Comparison of ENCODE assay signal across 30 mouse cellular contexts in genomic region chr4:62383207-62383606, GRCm38 (mm10). TPM values are rescaled to one million over a fixed set of nuclear protein-coding genes. Genes with fewer than 3 reads are reported as not detected.
DNase-seq lines count a peak whose midpoint lies in the region; ATAC-seq and TF ChIP-seq lines count a peak whose summit lies in the region.
"Had no signal": no experiment of that assay in that cellular context is flagged by ENCODE, and none has a peak within 500 bp of the region (broad histone marks: within the 10 kb centered on the region; RNA-seq: fewer than 3 reads in every experiment).

No protein-coding gene starts in this region.

- DNase-seq in liver (no peak), MEL (ENCODE audit: low read depth, low spot score) (peak; percentile 23)
- DNase-seq in cerebellum, postnatal 10 days, result no peak
- DNase-seq: adrenal gland, adult 8-10 months; adrenal gland, postnatal 25 days; B cell, adult 2 months; cerebellum, adult 11-12 months; cerebellum, adult 8-10 months; cerebellum, postnatal 14 days; forebrain, postnatal 0 days; gastrocnemius, adult 2 months; gastrocnemius, postnatal 14 days; heart, adult 11 months had no signal

- H3K4me3 ChIP-seq in liver, embryonic 15.5 days (replicated peaks), result no peak overlapping the region
- no peak overlapping the region for H3K4me3 ChIP-seq in MEL (ENCODE audit: control insufficient read depth in 1 of 2, insufficient read depth in 1 of 2, low read depth in 2 of 2, low read length in 2 of 2)
- H3K4me3 ChIP-seq in intestine, postnatal 0 days (ENCODE audit: low read depth, low read length), result no peak overlapping the region
- H3K4me3 ChIP-seq: forebrain, embryonic 10.5 days; forebrain, embryonic 13.5 days; gastrocnemius, adult 2 months; hindbrain, embryonic 12.5 days; hindbrain, embryonic 15.5 days had no signal

- ATAC-seq in liver, embryonic 15.5 days (ENCODE audit: insufficient read depth), result no peak
- ATAC-seq in intestine, postnatal 0 days, result no peak
- no peak for ATAC-seq in monocyte, adult 5-6 weeks (replicated peaks; ENCODE audit: insufficient number of reproducible peaks, low FRiP score, low TSS enrichment, poor library complexity, severe bottlenecking)
- ATAC-seq: activated CD4-positive, CD25-positive, alpha-beta regulatory T cell, adult 4 months; forebrain, embryonic 13.5 days; forebrain, postnatal 0 days had no signal

- no peaks in the 10 kb centered on the region for H3K9me3 ChIP-seq in liver, embryonic 15.5 days (replicated peaks)
- H3K9me3 ChIP-seq in MEL (replicated peaks; ENCODE audit: insufficient read depth, low read length), result no peaks in the 10 kb centered on the region
- H3K9me3 ChIP-seq in intestine, postnatal 0 days (ENCODE audit: control insufficient read depth), result no peaks in the 10 kb centered on the region
- H3K9me3 ChIP-seq: forebrain, embryonic 10.5 days; forebrain, embryonic 13.5 days; hindbrain, embryonic 12.5 days; hindbrain, embryonic 15.5 days had no signal

- H3K4me1 ChIP-seq in liver, embryonic 15.5 days (replicated peaks), result peaks cover 46% of the 10 kb centered on the region
- peaks cover 10 to 14% of the 10 kb centered on the region in 2 experiments for H3K4me1 ChIP-seq in MEL (ENCODE audit: control insufficient read depth in 1 of 2, insufficient read depth in 2 of 2, low read length in 2 of 2)
- peaks cover 3% of the 10 kb centered on the region; the same call in 1 of the 2 replicates for H3K4me1 ChIP-seq in intestine, postnatal 0 days (replicated peaks; ENCODE audit: control insufficient read depth, insufficient read depth, low read length)
- H3K4me1 ChIP-seq: hindbrain, embryonic 15.5 days had no signal

- H3K4me2 ChIP-seq in liver, embryonic 15.5 days, result 0 out of 2 replicates have a peak overlapping the region, but pooled peaks have one; percentile 29
- H3K4me2 ChIP-seq in intestine, postnatal 0 days (replicated peaks; ENCODE audit: low read depth), result peak overlapping the region; percentile 14; the same call in 1 of the 2 replicates
- H3K4me2 ChIP-seq: forebrain, embryonic 13.5 days; heart, embryonic 11.5 days; hindbrain, embryonic 12.5 days; hindbrain, embryonic 15.5 days had no signal

- peaks cover 26% of the 10 kb centered on the region for H3K36me3 ChIP-seq in liver, embryonic 15.5 days (replicated peaks)
- peaks cover 9 to 22% of the 10 kb centered on the region in 2 experiments; a peak in 3 of 4 replicates for H3K36me3 ChIP-seq in MEL (ENCODE audit: control insufficient read depth in 1 of 2, insufficient read depth in 2 of 2, low read length in 2 of 2)
- H3K36me3 ChIP-seq in intestine, postnatal 0 days (ENCODE audit: control insufficient read depth, insufficient read depth), result peaks cover 17% of the 10 kb centered on the region

- TF ChIP-seq POLR2A in MEL (IDR thresholded peaks at IDR 0.05; ENCODE audit: control insufficient read depth in 1 of 2, insufficient read depth in 1 of 2, low read depth in 1 of 2, low read length in 2 of 2, poor library complexity in 1 of 2), result no peak

- no peak for TF ChIP-seq RAD21 in MEL (IDR thresholded peaks at IDR 0.05; ENCODE audit: low read depth, low read length)

- H3K9ac ChIP-seq in liver, embryonic 15.5 days, result no peak overlapping the region
- no peak overlapping the region for H3K9ac ChIP-seq in MEL (ENCODE audit: control insufficient read depth, low read depth, low read length, poor library complexity, severe bottlenecking)
- no peak overlapping the region for H3K9ac ChIP-seq in intestine, postnatal 0 days (ENCODE audit: low read depth, low read length)
- H3K9ac ChIP-seq: forebrain, embryonic 13.5 days; forebrain, postnatal 0 days; hindbrain, embryonic 12.5 days; hindbrain, embryonic 15.5 days had no signal

- H3K27me3 ChIP-seq in liver, embryonic 15.5 days, result no peaks in the 10 kb centered on the region
- H3K27me3 ChIP-seq in MEL (ENCODE audit: control insufficient read depth in 1 of 2, insufficient read depth in 2 of 2, low read length in 2 of 2), result no peaks in the 10 kb centered on the region
- no peaks in the 10 kb centered on the region for H3K27me3 ChIP-seq in intestine, postnatal 0 days (replicated peaks; ENCODE audit: control insufficient read depth, insufficient read depth, low read length)
- H3K27me3 ChIP-seq: CH12.LX; forebrain, embryonic 13.5 days; hindbrain, embryonic 12.5 days; hindbrain, embryonic 15.5 days had no signal

- peak; percentile 75 to 81 for TF ChIP-seq EP300 in MEL (IDR thresholded peaks at IDR 0.05; ENCODE audit: low read depth in 1 of 2, low read length in 2 of 2)

- H3K79me2 ChIP-seq in MEL (ENCODE audit: control insufficient read depth, insufficient read depth, low read length, poor library complexity), result no peaks in the 10 kb centered on the region; the same call in 1 of the 2 replicates

- TF ChIP-seq CTCF in MEL (IDR thresholded peaks at IDR 0.05 in 2 of 3, conservative IDR thresholded peaks at IDR 0.05 in 1 of 3; ENCODE audit: control insufficient read depth in 1 of 3, insufficient read depth in 1 of 3, low read depth in 2 of 3, low read length in 3 of 3, poor library complexity in 1 of 3, severe bottlenecking in 1 of 3), result no peak
- TF ChIP-seq CTCF in intestine, postnatal 0 days (IDR thresholded peaks at IDR 0.05; ENCODE audit: low read depth), result no peak

- 0 out of 2 replicates have a peak overlapping the region, but pooled peaks have one; percentile 35 for H3K27ac ChIP-seq in liver, embryonic 15.5 days (replicated peaks)
- peak overlapping the region; percentile 7; the same call in 1 of the 2 replicates for H3K27ac ChIP-seq in MEL (ENCODE audit: control insufficient read depth, low read depth, low read length)
- H3K27ac ChIP-seq in intestine, postnatal 0 days (ENCODE audit: low read depth, low read length), result peak overlapping the region; percentile 82
- H3K27ac ChIP-seq: forebrain, embryonic 10.5 days; forebrain, embryonic 13.5 days; gastrocnemius, adult 2 months; hindbrain, embryonic 12.5 days; hindbrain, embryonic 15.5 days had no signal

- whole genome bisulfite sequencing in liver, embryonic 15.5 days (ENCODE audit: insufficient replicate concordance), result 54% methylated on average over 6 of the region's 6 CpGs
- WGBS in intestine, postnatal 0 days, result 44% methylated on average over 6 of the region's 6 CpGs

TF ChIP-seq in MEL, 35 proteins besides CTCF, POLR2A, EP300 and RAD21 (continues in another document):
- TF ChIP-seq RCOR1 (IDR thresholded peaks at IDR 0.05; ENCODE audit: low read depth, low read length) (0 out of 2 replicates have a peak, but pooled peaks have one; percentile 14), USF1 (IDR thresholded peaks at IDR 0.05; ENCODE audit: low read depth, low read length) (no peak), UBTF (IDR thresholded peaks at IDR 0.05; ENCODE audit: borderline replicate concordance, insufficient read depth, low read depth, low read length) (no peak), KAT2A (conservative IDR thresholded peaks at IDR 0.05; ENCODE audit: low read depth, low read length) (no peak), MAZ (IDR thresholded peaks at IDR 0.05; ENCODE audit: low read depth, low read length) (no peak), MAX (IDR thresholded peaks at IDR 0.05; ENCODE audit: low read length) (no peak), TCF12 (IDR thresholded peaks at IDR 0.05; ENCODE audit: low read depth, low read length) (peak; percentile 74), CHD2 (IDR thresholded peaks at IDR 0.05; ENCODE audit: low read length) (no peak), MXI1 (IDR thresholded peaks at IDR 0.05; ENCODE audit: low read depth, low read length) (0 out of 2 replicates have a peak, but pooled peaks have one; percentile 21), GATA1 (IDR thresholded peaks at IDR 0.05; ENCODE audit: low read depth, low read length) (peak; percentile 62), ETS1 (IDR thresholded peaks at IDR 0.05; ENCODE audit: low read depth, low read length) (peak; percentile 10; the same call in 1 of the 2 replicates)

RNA-seq across cellular contexts. Expression of gene Slc31a1, which starts 22.7 kb away (rescaled TPM):
- polyA plus RNA-seq in liver, embryonic 15.5 days (2015; fragmentation: Nextera tagmentation; extraction: Ambion mirVana), result 51.4 and 57.0 TPM in 2 replicates
- 18.9 and 20.6 TPM in 2 replicates for total RNA-seq in MEL (2012; rRNA removed)
- polyA plus RNA-seq in MEL (2012; ENCODE audit: insufficient read depth in 1 of 2, insufficient read length in 2 of 2, low read depth in 1 of 2, low replicate concordance in 2 of 2, missing spikeins in 1 of 2), result 10 to 100 TPM; 37.5 to 46.5 TPM
- polyA plus RNA-seq in intestine, postnatal 0 days (2015; fragmentation: Nextera tagmentation; extraction: Ambion mirVana), result 133 and 150 TPM in 2 replicates
- total RNA-seq in monocyte, adult 5-6 weeks (2017), result 10.2 to 14.9 TPM (median 13.8 TPM) in 3 replicates

RNA-seq across cellular contexts. Expression of gene Fkbp15, which starts 22.9 kb away (rescaled TPM):
- 14.1 and 15.6 TPM in 2 replicates for polyA plus RNA-seq in liver, embryonic 15.5 days (2015; fragmentation: Nextera tagmentation; extraction: Ambion mirVana)
- total RNA-seq in MEL (2012; rRNA removed), result 21.1 and 23.3 TPM in 2 replicates
- 10 to 100 TPM in 1 of 2 experiments, not detected in 1; 26.5 TPM for polyA plus RNA-seq in MEL (2012; ENCODE audit: insufficient read depth in 1 of 2, insufficient read length in 2 of 2, low read depth in 1 of 2, low replicate concordance in 2 of 2, missing spikeins in 1 of 2)
- 16.9 and 18.3 TPM in 2 replicates for polyA plus RNA-seq in intestine, postnatal 0 days (2015; fragmentation: Nextera tagmentation; extraction: Ambion mirVana)
- total RNA-seq in monocyte, adult 5-6 weeks (2017), result 94.1 to 128 TPM (median 123 TPM) in 3 replicates

RNA-seq across cellular contexts. Expression of gene Cdc26, which starts 25.2 kb away (rescaled TPM):
- polyA plus RNA-seq in liver, embryonic 15.5 days (2015; fragmentation: Nextera tagmentation; extraction: Ambion mirVana), result 53.5 and 57.4 TPM in 2 replicates
- 80.9 and 81.4 TPM in 2 replicates for total RNA-seq in MEL (2012; rRNA removed)
- polyA plus RNA-seq in MEL (2012; ENCODE audit: insufficient read depth in 1 of 2, insufficient read length in 2 of 2, low read depth in 1 of 2, low replicate concordance in 2 of 2, missing spikeins in 1 of 2), result 10 to 100 TPM in 1 of 2 experiments, not detected in 1; 80.4 TPM
- 72.5 and 73.7 TPM in 2 replicates for polyA plus RNA-seq in intestine, postnatal 0 days (2015; fragmentation: Nextera tagmentation; extraction: Ambion mirVana)
- total RNA-seq in monocyte, adult 5-6 weeks (2017), result 40.8 to 57.0 TPM (median 49.4 TPM) in 3 replicates

RNA-seq across cellular contexts. Expression of gene Prpf4, which starts 25.4 kb away (rescaled TPM):
- 9.1 and 9.3 TPM in 2 replicates for polyA plus RNA-seq in liver, embryonic 15.5 days (2015; fragmentation: Nextera tagmentation; extraction: Ambion mirVana)
- 24.4 and 26.9 TPM in 2 replicates for total RNA-seq in MEL (2012; rRNA removed)
- 10 to 100 TPM in 1 of 2 experiments, not detected in 1; 37.9 TPM for polyA plus RNA-seq in MEL (2012; ENCODE audit: insufficient read depth in 1 of 2, insufficient read length in 2 of 2, low read depth in 1 of 2, low replicate concordance in 2 of 2, missing spikeins in 1 of 2)
- 6.9 and 8.0 TPM in 2 replicates for polyA plus RNA-seq in intestine, postnatal 0 days (2015; fragmentation: Nextera tagmentation; extraction: Ambion mirVana)
- total RNA-seq in monocyte, adult 5-6 weeks (2017), result 10.7 to 14.9 TPM (median 11.4 TPM) in 3 replicates

RNA-seq across cellular contexts. Expression of gene Rnf183, which starts 51.8 kb away (rescaled TPM):
- polyA plus RNA-seq in liver, embryonic 15.5 days (2015; fragmentation: Nextera tagmentation; extraction: Ambion mirVana), result not detected in 2 replicates
- 0.10 and 0.15 TPM in 2 replicates for total RNA-seq in MEL (2012; rRNA removed)
- under 1 TPM in 1 of 2 experiments, not detected in 1; 0.25 TPM for polyA plus RNA-seq in MEL (2012; ENCODE audit: insufficient read depth in 1 of 2, insufficient read length in 2 of 2, low read depth in 1 of 2, low replicate concordance in 2 of 2, missing spikeins in 1 of 2)
- 0.14 and 0.35 TPM in 2 replicates for polyA plus RNA-seq in intestine, postnatal 0 days (2015; fragmentation: Nextera tagmentation; extraction: Ambion mirVana)
- total RNA-seq in monocyte, adult 5-6 weeks (2017), result not detected in 3 replicates
- total RNA-seq: adrenal gland, postnatal 25 days; gastrocnemius, adult 2 months; gastrocnemius, postnatal 14 days; gastrocnemius, postnatal 4 days; heart, adult 8-10 months; heart, postnatal 25 days; hematopoietic stem cell, adult 5-6 weeks had no signal
- polyA plus RNA-seq: embryonic facial prominence, embryonic 11.5 days; forebrain, embryonic 13.5 days; heart, embryonic 11.5 days; heart, embryonic 14.5 days; heart, postnatal 0 days; hindbrain, embryonic 12.5 days had no signal

Comparison
In these comparisons a context has a peak if more than half of its experiments do, and no peak if none do; other contexts are left out.
1. H3K27ac ChIP-seq: peak in every context shown above with its lines; median percentile 82 in intestine, postnatal 0 days; 35 in liver, embryonic 15.5 days; 7 in MEL.